Mouse (Mus musculus): Measurements from ENCODE around the gene Tmem62.
"Not testable (repeated sequence)": the region's sequence is repeated elsewhere in the genome, so short reads cannot be mapped to it uniquely, and the experiment has no call there.

Gene Tmem62

DNA sequence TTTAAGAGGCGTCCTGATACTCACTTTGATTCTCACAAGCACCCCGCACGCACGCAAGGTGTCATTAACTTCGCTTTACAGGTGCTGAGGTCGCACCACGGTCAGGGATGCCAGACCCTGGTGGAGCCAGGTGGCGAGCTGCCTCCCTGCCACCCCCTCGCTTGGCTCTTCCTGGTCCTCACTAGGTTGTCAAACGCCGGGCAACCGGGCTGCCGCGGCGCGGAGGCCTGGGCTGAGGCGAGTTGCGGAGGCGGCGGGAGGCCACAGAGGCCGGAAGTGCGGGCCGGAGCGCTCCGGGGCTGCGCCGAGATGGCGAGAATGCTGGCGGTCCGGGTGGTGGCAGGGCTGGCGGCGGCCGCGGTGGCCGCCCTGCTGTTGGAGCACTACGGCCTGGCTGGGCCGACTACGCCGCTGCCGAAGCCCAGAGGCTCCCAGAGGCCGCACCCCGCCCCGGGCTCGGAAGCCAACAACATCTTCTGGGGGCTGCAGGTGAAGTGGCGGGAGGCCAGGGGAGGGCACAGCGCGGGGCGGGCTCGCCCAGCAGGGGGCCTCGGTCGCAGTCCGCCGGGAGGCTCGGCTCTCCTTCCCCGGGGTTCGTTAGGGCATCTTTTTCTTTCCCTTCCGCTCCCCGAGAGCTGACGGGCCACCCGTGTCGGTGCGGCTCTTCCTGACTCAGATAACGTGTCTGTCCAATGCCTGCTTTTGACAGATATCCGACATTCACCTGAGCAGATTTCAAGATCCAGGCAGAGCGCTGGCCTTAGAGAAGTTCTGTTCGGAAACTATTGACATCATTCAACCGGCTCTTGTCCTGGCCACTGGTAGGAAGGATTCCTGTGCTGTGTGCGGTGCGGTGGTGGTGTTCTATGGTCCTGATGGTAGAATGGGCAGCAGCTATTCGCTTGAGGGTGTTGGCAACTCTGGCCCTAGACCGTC, at the start of gene Tmem62:
Tmem62 (plus strand) TSS at position 28 of the 936 bp plus-strand sequence.
- peak; percentile 71 for DNase-seq (ENCODE audit: low spot score)

DNA sequence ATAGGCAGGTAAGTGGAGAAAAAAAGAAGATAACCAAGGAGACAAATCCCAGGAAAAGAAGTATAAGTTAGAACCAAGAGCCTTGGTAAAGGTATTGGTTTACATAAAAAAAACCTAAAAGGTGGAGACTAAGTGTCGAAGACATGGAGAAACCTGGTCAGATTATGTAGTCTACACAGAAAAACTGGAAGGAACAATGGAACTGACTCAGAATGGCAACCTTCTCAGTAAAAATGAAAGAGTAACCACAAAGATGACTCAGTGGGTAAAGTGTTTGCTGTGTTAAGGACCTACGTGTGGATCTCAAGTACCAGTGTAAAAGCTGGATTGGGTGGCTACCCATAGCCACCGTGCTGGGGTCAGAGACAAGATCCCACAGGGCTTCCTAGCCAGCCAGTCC, 43.8 kb upstream of the Tmem62 start:
- DNase-seq (ENCODE audit: low spot score): no peak

DNA sequence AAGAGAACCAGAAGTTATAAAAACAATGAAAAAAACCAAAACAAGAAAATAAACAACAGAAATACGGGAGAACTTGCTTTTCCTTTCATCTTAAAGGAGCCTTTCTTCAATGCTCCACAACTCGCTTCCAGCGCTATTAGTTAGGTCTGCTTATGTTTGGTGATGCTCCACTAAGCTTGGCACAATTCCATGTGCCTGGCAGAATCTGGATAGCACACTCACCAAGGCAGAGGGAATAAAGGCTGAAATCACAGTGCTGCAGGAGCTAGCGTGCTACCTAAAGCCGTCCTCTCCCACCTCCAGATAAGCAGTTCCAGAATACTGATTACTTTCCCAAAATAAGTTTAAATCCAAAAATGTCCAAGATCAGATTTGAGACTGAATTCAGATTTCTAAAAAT, 25.6 kb upstream of the Tmem62 start:
- DNase-seq (ENCODE audit: low spot score): peak; percentile 60

DNA sequence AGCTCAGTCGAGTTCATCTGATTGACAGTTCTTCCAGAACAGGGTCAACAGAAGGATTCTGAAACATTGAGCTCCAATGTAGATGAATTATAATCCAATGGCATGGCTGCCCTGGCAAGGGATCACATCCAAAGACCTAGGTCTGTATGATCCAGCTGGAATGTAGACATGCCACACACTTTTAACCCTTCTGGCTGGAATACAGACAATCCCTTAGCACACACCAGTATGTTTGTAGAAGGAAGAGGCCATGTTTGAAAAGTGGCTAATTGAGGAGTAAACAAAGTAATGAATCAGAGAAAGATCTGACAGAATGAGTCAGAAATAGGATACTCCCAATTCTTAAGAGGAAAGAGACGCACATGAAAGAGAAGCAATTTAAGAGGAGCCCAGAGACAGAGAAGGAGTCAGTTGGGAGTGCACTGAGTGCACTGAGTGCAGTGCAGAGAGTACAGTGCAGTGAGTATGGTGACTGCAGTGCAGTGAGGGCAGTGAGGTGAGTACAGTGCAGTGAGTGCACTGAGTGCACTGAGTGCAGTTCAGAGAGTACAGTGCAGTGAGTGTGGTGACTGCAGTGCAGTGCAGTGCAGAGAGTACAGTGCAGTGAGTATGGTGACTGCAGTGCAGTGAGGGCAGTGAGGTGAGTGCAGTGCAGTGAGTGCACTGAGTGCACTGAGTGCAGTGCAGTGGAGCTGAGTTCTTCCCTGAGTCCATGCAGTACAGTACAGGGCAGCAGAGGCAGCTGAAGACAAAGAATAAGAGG, 24.5 kb upstream of the Tmem62 start:
- no peak for DNase-seq (ENCODE audit: low spot score)

DNA sequence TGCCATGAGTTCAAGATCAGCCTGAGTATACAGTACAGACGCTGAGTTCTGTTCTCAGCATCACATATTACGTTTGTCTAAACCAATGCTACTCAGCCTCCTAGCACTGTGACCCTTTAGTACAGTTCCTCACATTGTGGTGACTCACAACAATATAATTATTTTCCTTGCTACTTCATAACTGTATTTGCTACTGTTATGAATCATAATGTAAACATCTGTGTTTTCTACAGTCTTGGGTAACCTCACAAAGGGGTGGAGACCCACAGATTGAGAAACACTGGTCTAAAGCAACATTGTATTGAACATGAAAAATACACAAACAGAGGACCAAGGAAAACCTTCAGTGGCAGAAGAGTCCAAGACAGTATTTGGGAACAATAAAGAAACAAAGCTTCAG, 17.5 kb upstream of the Tmem62 start:
- DNase-seq (ENCODE audit: low spot score): no peak

DNA sequence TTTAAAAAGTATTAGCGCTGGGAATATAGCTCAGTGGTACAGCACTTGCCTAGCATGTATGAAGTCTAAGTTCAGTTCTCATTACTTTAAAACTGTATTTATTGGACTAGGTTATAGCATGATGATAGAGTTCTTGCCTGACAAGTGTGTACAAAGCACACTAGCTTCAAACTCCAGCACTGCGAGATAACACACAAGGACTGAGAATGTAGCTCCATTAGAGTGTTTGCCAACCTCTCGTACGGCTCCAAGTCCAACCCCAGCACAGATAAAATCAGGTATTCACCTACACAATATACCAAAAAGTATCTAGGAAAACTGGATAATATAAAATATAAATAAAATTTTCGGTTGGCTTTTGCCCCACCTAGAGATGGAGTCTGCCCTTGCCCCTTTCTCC, 17.0 kb upstream of the Tmem62 start:
- no peak for DNase-seq (ENCODE audit: low spot score)

DNA sequence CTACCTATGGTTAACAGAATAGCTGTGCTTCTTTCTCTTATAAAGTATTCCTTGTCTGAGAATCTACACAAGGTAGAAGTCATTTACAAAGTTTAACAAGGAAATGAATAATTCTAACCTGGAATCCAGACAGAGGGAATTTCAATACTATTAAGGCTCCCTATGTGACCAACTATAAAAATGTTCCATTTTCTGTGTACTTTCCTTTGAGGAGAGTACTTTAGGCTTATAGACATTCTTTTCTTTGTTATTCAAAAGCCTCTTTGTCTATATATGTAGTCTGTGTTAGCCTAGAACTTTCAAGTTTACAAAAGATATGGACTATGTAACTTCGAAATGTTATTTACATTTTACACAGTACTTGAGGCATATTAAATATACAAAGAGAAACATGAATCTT, 16.6 kb upstream of the Tmem62 start:
- DNase-seq (ENCODE audit: low spot score): no peak

DNA sequence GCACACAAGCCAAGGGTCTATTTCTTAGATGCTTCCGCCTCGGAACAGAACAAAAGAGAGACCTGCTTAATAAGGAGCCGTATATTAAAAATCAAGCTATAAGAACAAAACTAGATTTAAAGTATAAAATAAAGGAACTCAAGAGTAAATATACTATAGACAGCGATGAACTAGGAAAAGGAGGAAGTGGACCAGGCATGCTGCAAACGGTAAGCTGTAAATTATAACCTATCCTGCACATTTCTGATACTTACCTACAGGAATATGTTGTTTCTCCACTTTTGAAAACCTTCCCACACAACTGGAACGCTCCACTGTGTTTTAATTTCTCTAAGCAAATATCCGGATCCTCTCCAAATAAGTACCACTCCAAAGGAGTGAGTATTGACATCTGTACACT, 13.7 kb upstream of the Tmem62 start:
- no peak for DNase-seq (ENCODE audit: low spot score)

DNA sequence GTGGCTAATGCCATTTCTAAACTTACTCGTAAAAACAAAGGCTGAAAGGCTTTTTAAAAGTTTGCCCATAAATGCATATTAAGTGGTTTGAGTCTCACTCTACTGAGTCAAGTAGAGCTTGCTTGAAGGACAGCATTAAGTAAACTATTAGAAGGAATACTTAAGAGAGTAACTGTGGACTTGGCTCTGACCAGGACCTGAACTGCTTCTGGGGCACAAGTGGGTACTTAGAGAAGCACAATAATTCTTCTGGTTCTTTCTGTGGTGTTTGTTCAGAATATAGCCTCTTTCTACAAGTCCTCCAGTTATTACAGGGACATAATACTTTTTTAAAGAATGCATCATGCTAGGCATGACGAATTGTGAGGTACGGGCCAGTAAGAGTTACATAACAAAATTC, 11.3 kb upstream of the Tmem62 start:
- no peak for DNase-seq (ENCODE audit: low spot score)

DNA sequence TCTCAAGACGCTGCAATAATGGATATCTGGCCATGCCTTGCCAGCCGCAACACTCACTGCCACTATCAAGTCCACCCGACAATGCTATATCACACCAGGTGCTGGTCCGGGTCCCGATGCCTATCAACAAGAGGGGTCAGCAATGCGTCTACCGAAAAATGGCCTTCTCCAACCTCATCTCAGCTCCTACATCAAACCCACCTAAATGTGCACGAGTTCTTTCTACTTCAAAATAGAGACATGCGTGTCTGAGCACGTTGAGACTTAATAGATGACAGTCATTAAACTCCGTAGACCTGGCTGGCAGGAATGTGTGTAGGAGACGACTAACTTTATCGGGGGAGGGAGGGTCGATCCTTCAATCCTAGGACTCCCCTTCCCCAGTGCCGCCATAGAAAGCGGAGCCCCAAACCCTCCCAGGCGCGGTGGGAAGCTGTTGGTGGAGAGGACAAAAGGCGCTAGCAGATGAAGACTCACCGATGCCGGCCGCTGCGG, 6.7 kb upstream of the Tmem62 start:
- DNase-seq (ENCODE audit: low spot score): peak; percentile 35

DNA sequence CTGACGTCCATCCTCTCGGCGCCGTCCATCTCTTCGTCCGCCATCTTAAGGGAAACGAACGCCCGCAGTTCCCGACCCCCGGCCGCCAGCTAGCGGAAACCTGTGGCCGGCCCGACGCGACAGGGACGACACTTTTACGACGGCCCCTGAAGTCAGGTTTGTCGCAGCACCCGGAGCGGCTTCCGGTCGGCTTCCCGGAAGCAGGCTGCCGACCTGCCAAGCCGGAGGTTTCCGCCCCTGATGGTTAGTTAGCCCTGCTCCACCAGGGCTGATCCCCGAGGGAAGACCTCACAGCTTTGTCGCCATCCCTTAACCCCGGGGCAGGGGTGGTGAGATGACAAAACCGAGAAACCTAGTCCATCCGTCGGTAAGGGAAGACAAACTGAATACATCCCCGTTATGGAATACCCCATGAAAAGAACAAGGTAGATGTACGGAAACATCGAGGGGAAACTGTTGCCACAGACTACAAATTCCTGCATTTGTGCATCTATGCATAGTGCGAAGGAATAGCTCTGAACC, 6.2 kb upstream of the Tmem62 start, which contains the start of gene Ubr1:
Ubr1 (minus strand) TSS at position 157 of the 522 bp plus-strand sequence.
- peak; percentile 89 for DNase-seq (ENCODE audit: low spot score)

DNA sequence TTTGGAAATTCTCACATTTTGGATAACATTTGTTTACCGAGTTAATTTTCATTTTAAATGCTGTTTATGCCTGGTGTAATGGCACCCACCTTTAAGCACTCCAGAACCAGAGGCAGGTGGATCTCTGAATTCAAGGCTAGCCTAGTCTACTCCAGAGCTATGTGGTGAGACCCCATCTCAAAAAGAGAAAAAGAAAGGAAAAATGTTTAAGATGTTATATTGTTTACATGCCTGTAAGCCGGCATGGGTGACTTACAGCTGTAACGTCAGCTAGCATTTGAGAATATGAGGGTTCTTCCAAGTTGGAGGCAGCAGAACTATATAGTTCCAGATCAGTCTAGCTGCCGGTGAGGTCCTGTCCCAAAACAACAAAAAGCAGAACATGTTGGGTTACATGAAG, 5.1 kb upstream of the Tmem62 start:
- no peak for DNase-seq (ENCODE audit: low spot score)

DNA sequence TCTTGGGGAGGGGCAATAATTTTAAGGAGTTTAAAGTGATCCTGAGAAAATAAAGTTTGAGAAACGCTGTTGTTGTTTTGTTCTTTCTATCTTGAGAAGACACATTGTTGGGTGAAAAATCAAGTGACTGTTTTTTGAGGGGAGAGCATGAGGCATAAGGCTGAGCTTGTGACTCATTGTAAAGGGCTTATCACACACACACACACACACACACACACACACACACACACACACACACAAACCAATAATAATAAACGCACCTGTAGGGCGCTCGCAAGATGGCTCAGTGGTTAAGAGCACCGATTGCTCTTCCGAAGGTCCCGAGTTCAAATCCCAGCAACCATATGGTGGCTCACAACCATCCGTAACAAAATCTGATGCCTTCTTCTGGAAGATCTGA, 4.6 kb upstream of the Tmem62 start:
- DNase-seq (ENCODE audit: low spot score): not testable (repeated sequence)

DNA sequence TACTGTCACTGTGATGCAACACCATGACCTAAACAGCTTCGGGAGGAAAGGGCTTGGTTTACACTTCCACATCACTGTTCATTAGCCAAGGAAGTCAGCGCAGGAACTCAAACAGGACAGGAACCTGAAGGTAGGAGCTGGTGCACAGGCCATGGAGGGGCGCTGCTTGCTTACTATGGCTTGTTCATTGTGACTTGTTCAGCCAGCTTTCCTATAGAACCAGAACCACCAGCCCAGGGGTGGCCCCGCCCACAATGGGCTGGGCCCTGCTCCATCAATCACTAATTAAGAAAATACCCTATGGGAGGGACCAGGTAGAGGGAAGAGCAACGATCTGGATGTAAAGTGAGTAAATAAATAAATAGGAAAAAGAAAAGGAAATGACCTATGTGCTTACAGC, 3.9 kb upstream of the Tmem62 start:
- no peak for DNase-seq (ENCODE audit: low spot score)

DNA sequence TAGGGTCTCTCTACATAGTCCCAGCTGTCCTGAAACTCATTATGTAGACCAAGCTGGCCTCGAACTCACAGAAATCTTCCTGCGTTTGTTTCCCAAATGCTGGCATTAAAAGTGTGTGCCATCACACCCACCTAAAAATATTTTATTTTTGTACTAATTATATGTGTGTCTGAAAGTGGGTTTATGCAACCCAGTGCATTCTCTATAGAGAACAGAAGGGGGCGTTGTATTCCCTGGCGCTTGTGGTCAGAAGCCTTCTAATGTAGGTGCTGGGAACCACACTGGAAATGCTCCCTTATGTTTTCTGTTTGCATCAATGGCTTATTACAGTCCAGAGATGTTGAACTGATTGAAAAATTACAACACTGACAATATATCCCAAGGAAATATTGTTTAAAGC, 509 bp upstream of the Tmem62 start:
- peak; percentile 44 for DNase-seq (ENCODE audit: low spot score)

DNA sequence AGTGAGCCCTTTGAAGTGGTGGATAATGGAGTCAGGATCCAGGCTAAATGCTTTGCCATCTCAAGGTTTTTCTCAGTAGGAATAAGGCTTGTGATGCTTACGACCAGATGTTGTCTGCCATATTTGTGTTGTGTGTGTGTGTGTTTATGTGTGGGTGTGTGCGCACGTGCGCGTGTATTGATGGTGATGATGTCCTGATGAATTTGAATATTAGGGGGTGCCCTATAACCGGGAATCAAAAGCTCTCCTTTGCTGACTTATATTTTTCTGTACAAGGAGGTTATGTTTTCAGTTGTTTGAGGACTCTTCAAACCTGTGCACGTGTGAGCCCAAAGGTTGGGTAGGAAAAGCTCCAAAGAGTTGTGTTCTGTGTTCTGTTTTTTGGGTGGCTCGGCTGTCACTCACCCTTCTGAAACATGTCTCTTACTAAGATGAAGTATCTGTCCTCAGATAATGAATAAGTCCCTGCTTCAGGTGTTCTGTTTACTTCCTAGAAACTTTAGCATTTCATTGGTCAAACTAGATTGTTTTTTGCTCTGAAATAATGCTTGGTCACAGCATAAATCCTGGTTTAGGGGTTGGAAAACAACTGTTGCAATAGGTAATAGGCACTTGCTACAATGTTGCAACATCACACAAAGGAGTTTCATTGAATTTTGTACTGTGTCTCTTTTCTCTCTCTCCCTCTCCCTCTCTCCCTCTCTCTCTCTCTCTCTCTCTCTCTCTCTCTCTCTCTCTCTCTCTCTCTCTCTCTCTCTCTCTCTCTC, 1.3 kb downstream of the Tmem62 start:
- DNase-seq (ENCODE audit: low spot score): no peak

DNA sequence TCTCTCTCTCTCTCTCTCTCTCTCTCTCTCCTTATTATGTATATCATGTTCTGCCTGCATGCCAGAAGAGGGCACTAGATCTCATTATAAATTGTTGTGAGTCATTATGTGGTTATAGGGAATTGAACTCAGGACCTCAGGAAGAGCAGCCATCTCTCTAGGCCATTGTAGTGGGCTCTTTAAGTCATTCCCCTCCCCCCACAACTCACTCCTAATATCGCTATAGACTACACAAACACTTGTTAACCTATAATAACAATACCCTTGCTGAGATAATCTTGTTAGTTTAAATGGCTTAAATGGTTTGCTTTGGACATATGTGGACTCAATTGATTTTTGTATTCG, 1.8 kb downstream of the Tmem62 start:
- no peak for DNase-seq (ENCODE audit: low spot score)

DNA sequence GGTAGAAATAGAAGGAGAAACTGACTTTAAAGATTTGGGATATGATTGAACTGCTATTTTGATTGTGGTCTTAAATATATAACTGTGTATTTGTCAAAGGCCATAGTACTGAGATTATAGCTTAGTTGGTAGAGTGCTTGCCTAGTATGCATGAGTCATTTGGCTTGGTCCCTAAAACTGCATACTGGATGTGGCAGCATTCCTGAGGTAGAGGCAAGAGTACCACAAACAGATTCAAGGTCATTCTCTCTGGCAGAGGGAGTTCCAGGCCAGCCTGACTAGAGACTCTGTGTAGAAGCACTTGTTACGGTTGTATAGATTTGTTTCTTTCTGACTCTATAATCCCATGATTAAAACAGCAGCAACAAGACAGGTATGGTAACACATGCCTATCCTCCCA, 3.0 kb downstream of the Tmem62 start:
- no peak for DNase-seq (ENCODE audit: low spot score)

DNA sequence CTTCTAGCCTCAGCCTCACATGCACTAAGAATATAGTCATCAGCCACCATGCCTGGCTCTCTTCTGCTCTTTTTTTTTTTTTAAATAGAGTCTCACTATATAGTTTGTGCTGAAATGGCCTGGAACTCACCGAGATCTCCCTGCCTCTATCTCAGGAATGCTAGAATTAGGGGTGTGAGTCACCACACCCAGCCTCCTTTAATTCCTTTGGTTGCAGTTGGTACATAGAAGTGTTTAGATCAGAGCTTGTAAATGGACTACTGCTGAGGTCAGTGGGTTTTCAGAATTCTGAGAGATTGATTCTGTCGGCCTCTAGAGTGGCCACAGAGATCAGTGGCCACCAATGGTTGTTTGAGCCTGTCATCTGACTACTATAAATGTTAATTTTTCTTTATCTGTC, 4.0 kb downstream of the Tmem62 start:
- DNase-seq (ENCODE audit: low spot score): no peak

DNA sequence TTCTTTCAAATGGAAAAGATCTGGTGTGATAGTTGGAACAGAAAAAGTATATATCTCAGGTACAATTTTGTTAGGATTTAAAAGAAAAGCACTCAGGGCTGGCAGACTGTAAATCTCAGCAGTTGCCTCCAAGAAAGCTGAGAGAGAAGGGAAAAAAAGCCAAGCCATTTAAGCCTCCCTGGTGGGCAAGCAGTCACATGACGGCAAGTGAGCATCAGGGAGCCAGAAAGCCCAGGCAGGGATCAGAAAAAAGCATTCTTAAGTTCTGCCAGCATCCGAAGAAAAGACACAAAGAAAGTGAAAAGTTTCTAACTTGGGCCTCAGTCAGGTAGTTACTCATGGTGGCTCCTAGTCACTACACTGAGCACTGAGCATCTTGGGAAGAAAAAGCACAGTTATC, 6.8 kb downstream of the Tmem62 start:
- DNase-seq (ENCODE audit: low spot score): no peak

DNA sequence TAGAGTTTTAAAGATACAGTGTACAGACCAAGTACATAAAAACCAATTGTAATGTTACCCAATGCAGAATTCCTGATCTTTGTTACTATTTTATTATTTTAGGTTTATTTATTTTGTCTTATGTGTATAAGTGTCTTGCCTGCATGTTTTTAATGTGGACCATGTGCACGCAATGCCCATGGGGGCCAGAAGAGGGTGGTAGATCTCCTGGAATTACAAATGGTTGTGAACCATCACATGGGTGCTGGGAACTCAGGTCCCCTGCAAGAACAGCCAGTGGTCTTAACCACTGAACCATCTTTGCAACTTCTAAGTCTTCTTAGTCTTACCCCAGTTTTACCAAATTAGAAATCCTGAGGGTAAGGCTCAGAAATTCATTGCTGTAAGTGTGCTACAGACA, 8.4 kb downstream of the Tmem62 start:
- no peak for DNase-seq (ENCODE audit: low spot score)

DNA sequence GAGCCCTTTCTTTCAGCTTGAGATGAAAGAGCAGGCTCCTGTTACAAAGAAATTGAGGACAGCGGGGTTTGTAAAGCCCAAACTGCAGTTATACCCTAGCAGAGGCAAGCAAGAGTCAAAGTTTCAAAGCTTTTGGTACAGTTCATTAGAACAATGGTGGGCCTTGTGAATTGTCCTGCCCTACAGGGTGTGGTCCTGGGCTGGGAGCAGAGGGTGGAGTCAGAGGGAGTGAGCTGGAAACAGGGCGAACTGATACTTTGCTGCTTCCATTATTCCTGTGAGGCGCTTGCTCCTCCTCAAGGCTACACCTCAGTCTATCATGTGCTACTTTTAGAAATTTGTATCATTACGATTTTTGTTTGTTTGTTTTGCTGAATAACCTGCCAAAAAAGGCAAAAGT, 14.4 kb downstream of the Tmem62 start:
- DNase-seq (ENCODE audit: low spot score): no peak

Data from MN1 (cell line).